Mouse (Mus musculus): ENCODE measurements at regions not wholly inside any gene's neighbourhood (a gene's known extent, or its start where the extent isn't known, plus 50 kb on each side); places are given as distances from the start of the nearest gene placed in this dataset.

DNA sequence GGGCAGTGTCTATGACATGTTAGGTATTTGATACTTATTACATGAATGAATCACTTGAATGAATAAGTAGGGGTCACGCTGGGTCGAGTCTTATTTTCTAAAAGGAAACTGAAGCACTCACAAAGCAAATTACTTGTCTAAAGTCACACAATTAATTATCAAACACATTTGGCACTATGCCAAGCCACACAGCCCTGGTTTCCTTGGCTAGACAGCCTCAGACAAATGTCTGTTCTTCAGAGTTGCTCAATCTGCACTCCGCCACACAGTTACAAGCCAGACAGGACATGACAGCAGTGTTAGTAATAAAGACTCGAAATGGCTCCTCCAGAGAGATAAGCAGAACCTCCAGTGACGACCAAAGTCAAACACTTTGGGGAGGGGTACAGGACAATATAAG, 627.2 kb upstream of the Kirrel3 start:
- H3K4me2 ChIP-seq (replicated peaks; ENCODE audit: low read depth): no peak overlapping the region
- no peaks in the 10 kb centered on the region for H3K27me3 ChIP-seq (ENCODE audit: control insufficient read depth, insufficient read depth, low read length)
- no peaks in the 10 kb centered on the region for H3K36me3 ChIP-seq (ENCODE audit: control insufficient read depth, insufficient read depth, low read length)
- DNase-seq (ENCODE audit: low spot score) (no peak), ATAC-seq (ENCODE audit: low FRiP score, low TSS enrichment) (no peak)
- no peak overlapping the region for H3K9ac ChIP-seq (ENCODE audit: low read length)
- 32% methylated on average over 5 of the region's 5 CpGs for WGBS
- no peak overlapping the region for H3K27ac ChIP-seq (replicated peaks)
- H3K4me3 ChIP-seq (ENCODE audit: low read depth, low read length): no peak overlapping the region
- TF ChIP-seq CTCF (IDR thresholded peaks at IDR 0.05; ENCODE audit: low read depth) (no peak), EP300 (optimal IDR thresholded peaks at IDR 0.05) (no peak)
- no peaks in the 10 kb centered on the region for H3K4me1 ChIP-seq (replicated peaks; ENCODE audit: control insufficient read depth, insufficient read depth)
- H3K9me3 ChIP-seq (ENCODE audit: control insufficient read depth, low read length): no peaks in the 10 kb centered on the region

DNA sequence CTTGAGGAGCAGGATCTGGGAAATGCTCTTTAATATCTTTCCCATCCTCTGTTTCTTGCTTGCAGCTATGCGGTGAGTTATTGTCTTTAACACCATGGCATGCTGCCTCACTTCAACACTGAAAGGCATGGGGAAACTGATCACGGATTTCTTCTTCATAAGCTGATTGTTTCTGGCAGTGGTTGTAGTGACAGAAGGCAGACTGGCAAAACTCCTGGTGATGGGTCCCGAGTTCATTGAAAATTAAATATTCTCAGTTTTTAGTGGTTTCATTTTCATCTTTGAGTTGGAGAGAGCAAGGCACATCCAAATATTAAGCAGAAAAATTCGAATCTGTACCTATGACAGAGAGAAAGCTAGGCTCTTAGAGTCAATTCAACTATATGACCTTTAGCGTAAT, 617.0 kb upstream of the Kirrel3 start:
- no peak overlapping the region for H3K4me3 ChIP-seq (ENCODE audit: low read depth, low read length)
- TF ChIP-seq EP300 (optimal IDR thresholded peaks at IDR 0.05) (no peak), CTCF (IDR thresholded peaks at IDR 0.05; ENCODE audit: low read depth) (no peak)
- H3K4me2 ChIP-seq (replicated peaks; ENCODE audit: low read depth): no peak overlapping the region
- ATAC-seq (ENCODE audit: low FRiP score, low TSS enrichment) (no peak), DNase-seq (ENCODE audit: low spot score) (no peak)
- H3K4me1 ChIP-seq (replicated peaks; ENCODE audit: control insufficient read depth, insufficient read depth): no peaks in the 10 kb centered on the region
- H3K9me3 ChIP-seq (ENCODE audit: control insufficient read depth, low read length): no peaks in the 10 kb centered on the region
- 78% methylated on average over 5 of the region's 5 CpGs for WGBS
- H3K9ac ChIP-seq (ENCODE audit: low read length): no peak overlapping the region
- no peaks in the 10 kb centered on the region for H3K36me3 ChIP-seq (ENCODE audit: control insufficient read depth, insufficient read depth, low read length)
- no peaks in the 10 kb centered on the region for H3K27me3 ChIP-seq (ENCODE audit: control insufficient read depth, insufficient read depth, low read length)
- no peak overlapping the region for H3K27ac ChIP-seq (replicated peaks)

DNA sequence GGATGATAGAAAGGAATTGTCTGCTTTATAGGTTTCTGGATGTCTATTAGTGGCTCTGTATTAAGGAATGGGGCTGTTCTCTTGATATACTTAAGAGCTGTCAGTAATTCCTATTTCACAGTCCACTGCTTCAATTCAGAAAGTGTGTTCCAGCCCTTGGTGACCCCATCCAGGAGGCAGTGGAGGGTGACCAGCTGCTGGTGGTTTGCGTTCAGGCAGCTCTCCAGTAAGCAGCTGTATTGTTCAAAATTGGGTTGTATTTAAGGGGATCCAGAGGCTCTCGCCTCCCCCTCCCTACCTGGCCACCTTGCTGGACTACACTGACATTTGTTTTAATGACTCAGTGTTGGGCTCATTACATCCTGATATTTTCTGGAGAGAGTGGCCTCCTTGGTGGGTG, 598.4 kb upstream of the Kirrel3 start:
- TF ChIP-seq CTCF (IDR thresholded peaks at IDR 0.05; ENCODE audit: low read depth): no peak
- TF ChIP-seq EP300 (optimal IDR thresholded peaks at IDR 0.05): no peak
- Histone ChIP-seq H3K9me3 (ENCODE audit: control insufficient read depth, low read length) (no peaks in the 10 kb centered on the region), H3K4me2 (replicated peaks; ENCODE audit: low read depth) (no peak overlapping the region), H3K27ac (replicated peaks) (no peak overlapping the region), H3K4me1 (replicated peaks; ENCODE audit: control insufficient read depth, insufficient read depth) (no peaks in the 10 kb centered on the region), H3K4me3 (ENCODE audit: low read depth, low read length) (no peak overlapping the region), H3K36me3 (ENCODE audit: control insufficient read depth, insufficient read depth, low read length) (no peaks in the 10 kb centered on the region), H3K9ac (ENCODE audit: low read length) (no peak overlapping the region), H3K27me3 (ENCODE audit: control insufficient read depth, insufficient read depth, low read length) (no peaks in the 10 kb centered on the region)
- ATAC-seq (ENCODE audit: low FRiP score, low TSS enrichment) (no peak), DNase-seq (ENCODE audit: low spot score) (no peak)
- WGBS: 61% methylated on average over 2 of the region's 2 CpGs

DNA sequence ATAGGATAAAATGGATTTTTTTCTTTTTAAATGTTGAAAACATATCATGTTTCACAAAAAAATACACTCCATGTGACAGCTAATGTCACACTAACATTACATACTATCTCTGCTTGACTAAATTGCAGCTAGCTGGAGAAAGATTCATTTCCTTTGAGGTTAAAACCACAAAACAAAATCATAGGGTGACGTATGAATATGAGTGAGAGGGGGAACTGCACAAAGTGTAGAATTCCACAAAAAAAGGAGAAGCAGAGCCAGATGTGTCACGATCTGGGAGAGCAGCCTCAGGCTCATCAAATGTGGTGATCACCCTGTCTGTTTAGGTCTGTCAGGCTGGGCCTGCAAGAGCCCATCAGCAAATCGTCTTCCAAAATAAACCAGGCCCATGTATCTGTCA, 593.7 kb upstream of the Kirrel3 start:
- H3K9ac ChIP-seq (ENCODE audit: low read length): no peak overlapping the region
- H3K27ac ChIP-seq (replicated peaks): no peak overlapping the region
- no peak overlapping the region for H3K4me2 ChIP-seq (replicated peaks; ENCODE audit: low read depth)
- no peaks in the 10 kb centered on the region for H3K36me3 ChIP-seq (ENCODE audit: control insufficient read depth, insufficient read depth, low read length)
- TF ChIP-seq CTCF (IDR thresholded peaks at IDR 0.05; ENCODE audit: low read depth) (no peak), EP300 (optimal IDR thresholded peaks at IDR 0.05) (no peak)
- H3K9me3 ChIP-seq (ENCODE audit: control insufficient read depth, low read length): no peaks in the 10 kb centered on the region
- H3K4me3 ChIP-seq (ENCODE audit: low read depth, low read length): no peak overlapping the region
- ATAC-seq (ENCODE audit: low FRiP score, low TSS enrichment) (no peak), DNase-seq (ENCODE audit: low spot score) (no peak)
- WGBS: 60% methylated on average over 3 of the region's 3 CpGs
- no peaks in the 10 kb centered on the region for H3K27me3 ChIP-seq (ENCODE audit: control insufficient read depth, insufficient read depth, low read length)
- no peaks in the 10 kb centered on the region for H3K4me1 ChIP-seq (replicated peaks; ENCODE audit: control insufficient read depth, insufficient read depth)

DNA sequence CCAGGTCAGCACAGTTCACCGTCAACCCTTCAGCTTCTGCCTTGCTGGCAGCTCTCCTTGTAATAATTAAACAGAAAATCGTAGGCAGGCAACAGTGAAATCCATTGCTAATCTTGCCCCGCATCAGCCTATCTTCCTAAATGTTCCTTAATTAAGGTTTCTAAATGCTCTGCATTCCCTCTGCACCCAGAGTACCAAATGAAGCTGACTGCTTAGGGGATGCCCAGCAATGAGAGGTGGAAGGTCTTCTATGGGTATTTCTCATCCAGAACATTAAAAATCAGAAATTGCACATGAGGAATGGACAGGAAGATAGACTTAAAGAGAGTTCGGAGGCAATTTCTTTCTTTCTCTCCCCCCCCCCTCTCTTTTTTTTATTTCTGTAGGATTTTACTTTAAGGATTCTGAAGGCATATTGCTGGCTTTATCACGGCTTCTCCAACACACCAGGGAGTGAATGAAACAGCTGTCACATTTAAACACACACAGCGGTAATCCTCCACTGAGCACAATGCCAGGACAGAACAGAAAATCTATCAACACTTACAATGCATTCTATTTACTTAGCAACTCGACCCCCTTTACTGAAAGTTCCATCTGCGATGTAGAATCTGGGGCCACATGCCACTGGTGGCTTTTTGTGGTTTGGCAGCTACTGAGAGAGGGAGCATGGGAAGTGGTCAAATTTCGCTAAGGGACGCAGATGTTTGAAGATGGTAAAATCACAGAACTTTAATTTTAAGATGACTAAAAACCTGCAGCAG, 584.2 kb upstream of the Kirrel3 start:
- 33% methylated on average over 10 of the region's 10 CpGs for WGBS
- Histone ChIP-seq H3K27me3 (ENCODE audit: control insufficient read depth, insufficient read depth, low read length) (no peaks in the 10 kb centered on the region), H3K27ac (replicated peaks) (no peak overlapping the region), H3K9me3 (ENCODE audit: control insufficient read depth, low read length) (no peaks in the 10 kb centered on the region), H3K4me2 (replicated peaks; ENCODE audit: low read depth) (no peak overlapping the region), H3K4me3 (ENCODE audit: low read depth, low read length) (no peak overlapping the region), H3K9ac (ENCODE audit: low read length) (no peak overlapping the region), H3K36me3 (ENCODE audit: control insufficient read depth, insufficient read depth, low read length) (no peaks in the 10 kb centered on the region), H3K4me1 (replicated peaks; ENCODE audit: control insufficient read depth, insufficient read depth) (no peaks in the 10 kb centered on the region)
- DNase-seq (ENCODE audit: low spot score) (no peak), ATAC-seq (ENCODE audit: low FRiP score, low TSS enrichment) (no peak)
- no peak for TF ChIP-seq EP300 (optimal IDR thresholded peaks at IDR 0.05)
- no peak for TF ChIP-seq CTCF (IDR thresholded peaks at IDR 0.05; ENCODE audit: low read depth)

DNA sequence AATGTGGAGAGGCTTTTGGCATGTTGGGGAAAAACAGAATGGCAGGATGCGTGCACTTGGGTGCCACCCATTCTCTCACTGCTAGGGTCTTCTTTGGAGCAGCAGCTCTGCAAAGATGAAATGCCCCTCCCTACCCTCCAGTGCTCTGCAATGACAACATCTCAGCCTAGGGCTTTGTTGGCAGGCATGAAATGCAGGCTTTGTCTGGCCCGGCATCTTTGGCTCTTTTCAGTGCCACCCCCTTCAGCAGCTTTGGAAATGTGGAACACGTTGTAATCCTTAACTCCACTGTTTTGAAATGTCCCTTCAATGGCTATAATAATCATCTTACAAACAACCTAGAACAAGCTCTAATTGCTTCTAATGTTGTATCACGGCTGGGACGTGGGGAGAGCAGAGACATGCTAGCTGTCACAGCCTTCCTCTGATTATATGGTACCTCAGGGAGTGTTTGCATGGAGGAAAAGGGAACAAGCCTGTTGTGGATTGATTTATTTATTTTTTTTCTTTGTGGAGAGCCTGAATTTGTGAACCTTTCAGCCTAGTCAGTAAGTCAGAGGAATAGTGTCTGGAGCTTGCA, 581.6 kb upstream of the Kirrel3 start:
- Histone ChIP-seq H3K4me1 (replicated peaks; ENCODE audit: control insufficient read depth, insufficient read depth) (no peaks in the 10 kb centered on the region), H3K4me3 (ENCODE audit: low read depth, low read length) (no peak overlapping the region), H3K9ac (ENCODE audit: low read length) (no peak overlapping the region), H3K36me3 (ENCODE audit: control insufficient read depth, insufficient read depth, low read length) (no peaks in the 10 kb centered on the region), H3K9me3 (ENCODE audit: control insufficient read depth, low read length) (no peaks in the 10 kb centered on the region), H3K27ac (replicated peaks) (no peak overlapping the region), H3K4me2 (replicated peaks; ENCODE audit: low read depth) (no peak overlapping the region), H3K27me3 (ENCODE audit: control insufficient read depth, insufficient read depth, low read length) (no peaks in the 10 kb centered on the region)
- no peak for ATAC-seq (ENCODE audit: low FRiP score, low TSS enrichment)
- WGBS: 51% methylated on average over 5 of the region's 5 CpGs
- TF ChIP-seq CTCF (IDR thresholded peaks at IDR 0.05; ENCODE audit: low read depth) (no peak), EP300 (optimal IDR thresholded peaks at IDR 0.05) (no peak)
- DNase-seq (ENCODE audit: low spot score): no peak

Measured in stomach, postnatal 0 days (tissue).